Mouse (Mus musculus) kidney, adult 8-10 months (tissue): Measurements from ENCODE around the gene Spop.
A peak's percentile ranks its signal among the peaks of the same experiment; 100 is the strongest.

Experiments used
- DNase-seq, 2 experiments: peaks; one replicate each; pipeline ENCODE4 v3.0.0; 2022

Gene Spop

GRCm38 (mm10) chr11:95413641-95414535 lies at the start of gene Spop:
Spop (plus strand) TSS chr11:95414080.
- DNase-seq = peak; percentile 92 to 94

DNA sequence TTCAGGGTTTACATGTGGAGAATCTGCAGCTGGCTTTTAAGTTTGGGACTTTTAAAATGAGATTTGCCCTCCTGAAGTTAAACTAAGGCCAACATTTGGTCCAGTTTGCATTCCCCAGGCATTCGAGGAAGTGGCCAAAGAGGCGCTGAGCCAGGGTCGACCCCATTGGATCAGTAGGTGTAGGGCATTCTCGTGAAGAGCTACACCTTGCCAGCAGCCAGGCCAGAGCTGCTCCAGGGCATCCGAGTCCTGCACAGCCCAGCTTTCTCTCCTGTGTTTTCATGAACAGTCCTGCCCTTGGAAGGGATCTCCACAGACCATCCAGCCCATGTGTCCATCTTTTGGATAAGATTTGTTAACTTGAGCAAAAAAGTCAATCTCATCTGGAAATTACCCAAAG lies 49.5 kb upstream of the Spop start:
- DNase-seq = no peak

GRCm38 (mm10) chr11:95365596-95365995 lies 48.3 kb upstream of the Spop start:
- DNase-seq = peak; percentile 93 to 95

GRCm38 (mm10) chr11:95366280-95366897 lies 47.5 kb upstream of the Spop start:
- DNase-seq = no peak

DNA sequence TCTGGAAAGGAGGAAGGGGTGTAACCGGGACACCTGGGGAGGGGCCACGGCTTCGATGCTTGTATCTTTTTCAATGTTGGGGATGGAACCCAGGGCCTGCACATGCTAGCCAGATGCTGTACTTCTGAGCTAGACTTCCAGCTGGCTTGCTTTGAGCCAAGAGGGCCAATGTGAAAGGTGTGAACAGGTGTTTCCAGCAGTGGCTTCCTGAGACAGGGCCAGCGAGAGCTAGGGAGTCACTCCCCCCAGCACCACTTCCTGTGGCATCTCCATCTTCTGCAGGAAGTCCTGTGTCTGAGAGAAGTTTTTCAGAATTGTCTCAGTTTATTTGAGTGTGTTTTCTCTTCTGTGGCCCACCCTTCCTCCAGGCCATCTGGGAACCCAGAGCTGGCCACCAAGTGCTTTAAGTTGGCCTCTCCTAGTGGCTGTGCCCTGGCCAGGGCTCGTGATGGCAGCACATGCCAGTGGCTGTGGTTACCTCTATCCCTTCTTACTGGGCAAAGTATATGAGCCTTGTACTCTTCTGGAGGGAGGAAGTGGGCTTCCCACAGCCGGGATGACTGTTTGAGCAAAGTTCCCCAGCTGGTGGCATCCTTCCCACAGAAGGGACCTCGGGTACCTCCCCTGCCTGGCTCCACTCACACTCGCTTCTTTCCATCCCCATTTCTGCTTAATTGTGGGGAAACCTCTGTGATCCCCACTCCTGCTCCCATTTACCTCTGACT lies 46.7 kb upstream of the Spop start:
- DNase-seq = no peak

- DNase-seq = no peak
Measured at GRCm38 (mm10) chr11:95368231-95368823, 45.6 kb upstream of the Spop start.

GRCm38 (mm10) chr11:95368871-95369270 lies 45.0 kb upstream of the Spop start:
- no peak for DNase-seq

DNA sequence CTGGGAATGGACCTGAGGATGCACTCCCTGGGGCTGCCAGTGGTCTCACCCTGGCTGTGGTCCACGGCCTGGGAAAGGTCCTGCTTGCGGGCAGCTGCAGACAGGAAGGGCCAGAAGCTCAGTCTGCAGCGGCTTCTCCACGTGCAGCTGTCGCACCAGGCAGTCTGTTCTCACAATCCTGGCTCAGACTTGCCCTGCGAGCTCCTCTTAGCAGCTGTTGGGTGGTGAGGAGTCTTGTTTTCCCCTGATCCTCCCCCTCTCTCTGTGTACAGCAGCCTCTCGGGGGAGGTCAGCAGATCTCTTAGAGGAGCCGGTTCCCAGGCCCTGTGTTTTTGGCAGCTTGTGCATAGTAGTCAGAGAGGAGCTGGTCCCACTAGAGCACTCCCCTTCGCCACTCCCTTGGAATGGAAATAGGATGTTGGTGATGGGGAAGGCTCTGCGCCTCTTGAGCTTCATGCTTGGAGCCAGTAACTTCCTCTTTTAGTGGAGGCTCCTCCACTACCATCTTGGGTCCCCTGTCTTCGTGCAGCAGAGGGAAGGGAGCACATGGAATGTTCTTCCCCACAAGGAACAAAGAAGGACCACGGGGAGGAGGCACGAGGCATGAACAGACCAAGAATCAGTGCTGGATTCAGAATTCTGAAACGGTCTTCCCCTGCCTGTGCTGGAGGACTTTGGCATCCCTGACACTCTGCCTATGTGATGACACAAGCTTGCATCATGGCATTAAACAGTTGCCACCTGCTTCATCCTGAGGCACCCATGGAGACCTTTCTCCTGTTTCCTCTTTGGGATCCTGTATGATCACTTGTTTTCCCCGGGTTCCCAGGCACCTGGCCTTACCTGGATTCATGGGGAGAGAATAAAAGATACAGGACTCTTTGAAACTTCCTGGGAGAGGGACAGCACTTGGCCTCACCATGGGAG lies 43.7 kb upstream of the Spop start:
- peak in 1 of 2 experiments; percentile 39 for DNase-seq

DNA sequence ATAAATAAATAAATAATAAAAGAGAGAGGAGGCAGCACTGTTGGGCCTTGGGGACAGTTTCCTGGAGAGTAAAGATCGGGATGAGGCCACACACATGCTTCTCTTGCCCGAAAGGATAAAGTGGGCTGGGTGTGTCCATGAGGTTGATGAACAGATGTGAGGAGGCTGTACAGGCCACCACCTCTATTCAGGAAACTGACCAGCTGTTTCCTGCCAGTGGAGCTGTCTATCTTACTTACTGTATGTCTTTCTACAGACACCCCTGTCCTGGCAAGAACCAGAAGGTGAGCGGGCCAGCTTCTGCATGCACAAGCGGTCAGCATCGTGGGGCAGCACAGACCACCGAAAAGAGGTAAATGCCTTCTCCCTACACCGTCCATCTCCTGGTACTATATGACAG lies 42.7 kb upstream of the Spop start:
- no peak for DNase-seq

- DNase-seq = no peak
Measured at GRCm38 (mm10) chr11:95378926-95379325, 35.0 kb upstream of the Spop start.

GRCm38 (mm10) chr11:95379552-95379951 lies 34.3 kb upstream of the Spop start:
- DNase-seq = no peak

DNA sequence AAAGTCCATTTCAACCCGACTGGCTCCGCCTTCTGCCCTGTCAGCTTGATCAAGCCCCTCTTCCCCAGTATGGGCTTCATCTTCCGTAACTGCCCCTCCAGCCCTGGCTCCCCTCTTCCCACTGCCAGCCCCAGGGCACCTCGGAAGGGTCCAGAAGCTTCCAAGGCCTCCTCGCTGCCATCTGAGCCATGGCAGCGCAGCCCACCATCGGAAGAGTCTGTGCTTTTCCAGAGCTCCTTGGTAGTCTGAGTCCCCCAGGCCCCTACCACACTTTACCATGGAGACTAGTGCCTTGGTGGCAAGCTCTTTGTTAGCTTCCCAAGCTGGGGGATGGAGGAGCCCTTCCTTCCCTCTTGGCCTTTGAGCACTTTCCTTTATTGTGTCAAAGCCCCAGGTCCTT lies 33.2 kb upstream of the Spop start:
- DNase-seq = no peak

- DNase-seq = no peak
Measured at GRCm38 (mm10) chr11:95381146-95381545, 32.7 kb upstream of the Spop start.

- DNase-seq = no peak
Measured at GRCm38 (mm10) chr11:95383331-95383986, 30.4 kb upstream of the Spop start.

GRCm38 (mm10) chr11:95384004-95384318 lies 29.9 kb upstream of the Spop start:
- DNase-seq = no peak

- peak; percentile 97 to 98 for DNase-seq
Measured at GRCm38 (mm10) chr11:95384319-95384972, 29.4 kb upstream of the Spop start, which contains the start of gene Slc35b1. Slc35b1 (plus strand) TSS chr11:95384692.

DNA sequence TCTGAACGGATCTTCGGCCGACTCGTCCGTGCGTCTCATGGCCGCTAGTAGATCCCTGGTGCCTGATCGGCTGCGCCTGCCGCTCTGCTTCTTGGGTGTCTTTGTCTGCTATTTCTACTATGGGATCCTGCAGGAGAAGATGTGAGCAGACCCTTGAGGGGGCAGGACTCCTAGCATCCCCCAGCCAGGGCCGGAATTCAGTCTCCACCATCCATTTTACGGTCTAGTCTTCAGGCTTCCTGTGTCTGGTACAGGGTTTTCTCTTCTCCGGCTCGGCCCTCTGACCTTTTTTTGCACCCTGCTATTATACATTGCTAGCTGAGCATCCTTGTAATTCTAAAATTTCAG lies 28.9 kb upstream of the Spop start:
- no peak for DNase-seq

GRCm38 (mm10) chr11:95387354-95387753 lies 26.5 kb upstream of the Spop start:
- no peak for DNase-seq

DNA sequence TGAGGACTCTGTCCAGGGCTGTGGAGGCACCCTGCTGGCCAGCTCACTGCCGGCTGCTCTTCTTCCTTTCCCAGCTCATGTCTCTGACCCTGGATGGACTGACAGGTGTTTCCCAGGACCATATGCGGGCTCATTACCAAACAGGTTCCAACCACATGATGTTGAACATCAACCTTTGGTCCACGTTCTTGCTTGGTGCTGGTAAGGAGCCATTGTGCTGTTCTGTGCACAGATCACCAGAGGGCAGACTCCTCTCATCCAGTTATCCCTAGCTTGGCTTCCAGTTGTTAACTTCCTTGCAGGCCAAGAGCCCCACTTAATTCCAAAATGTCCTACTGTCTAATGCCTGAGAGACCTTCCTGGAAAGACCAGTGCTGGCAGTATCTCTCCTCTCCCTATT lies 24.9 kb upstream of the Spop start:
- peak; percentile 41 to 70 for DNase-seq

DNA sequence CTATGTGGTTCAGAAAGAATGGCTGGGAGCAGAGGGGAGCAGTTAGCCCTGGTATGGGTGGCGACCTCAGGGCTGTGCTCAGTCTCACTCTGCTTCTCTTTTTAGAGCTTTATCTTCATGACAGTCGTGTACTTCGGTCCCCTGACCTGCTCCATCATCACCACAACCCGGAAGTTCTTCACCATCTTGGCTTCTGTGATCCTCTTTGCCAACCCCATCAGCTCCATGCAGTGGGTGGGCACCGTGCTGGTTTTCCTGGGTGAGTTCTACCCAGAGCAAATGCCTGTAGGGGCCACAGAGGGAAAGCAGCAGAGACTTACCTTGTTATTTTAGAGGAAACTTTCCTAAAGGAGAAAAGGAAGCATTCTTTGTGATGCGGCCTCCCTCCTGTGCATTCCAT lies 23.5 kb upstream of the Spop start:
- no peak for DNase-seq

DNA sequence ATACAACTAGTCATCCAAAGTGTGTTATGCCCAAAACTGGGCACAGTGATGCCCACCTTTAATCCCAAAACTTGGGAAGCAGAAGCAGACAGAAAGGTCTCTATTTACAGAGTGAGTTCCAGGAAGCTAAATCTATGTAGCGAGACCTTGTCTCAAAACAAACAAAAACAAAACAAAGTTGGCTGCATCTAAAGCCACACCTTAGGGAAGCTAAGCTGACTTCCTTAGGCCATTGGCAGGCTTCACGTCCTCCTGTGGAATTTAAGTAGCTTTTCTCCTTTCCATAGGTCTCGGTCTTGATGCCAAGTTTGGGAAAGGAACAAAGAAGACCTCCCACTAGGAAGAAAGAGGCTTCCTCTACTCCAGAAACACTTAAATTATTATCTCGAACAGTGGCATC lies 22.7 kb upstream of the Spop start:
- DNase-seq = no peak
